In the genomic region with DNA sequence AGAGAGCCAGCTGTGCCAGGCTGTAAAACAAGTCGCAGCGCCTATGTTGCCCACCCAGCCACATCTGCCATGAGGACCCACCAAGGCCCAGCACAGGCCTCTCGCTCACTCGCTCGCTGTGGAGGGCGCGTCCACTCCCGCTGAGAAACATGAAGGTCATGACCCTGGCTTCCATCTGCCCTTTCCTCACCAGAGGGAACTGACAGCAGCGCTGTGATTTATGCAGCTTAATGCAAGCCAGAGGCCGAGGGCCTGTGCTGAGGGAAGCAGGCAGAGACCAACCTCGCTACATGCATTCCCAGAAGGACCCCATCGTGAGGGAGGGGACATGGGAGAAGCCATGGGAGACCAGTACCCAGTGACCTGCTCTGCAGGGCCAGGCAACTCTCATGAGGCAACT, we compare ENCODE assay signal across 13 mouse cellular contexts.
DNase-seq lines count a peak whose midpoint lies in the region; ATAC-seq and TF ChIP-seq lines count a peak whose summit lies in the region.
"Had no signal": no experiment of that assay in that cellular context is flagged by ENCODE, and none has a peak within 500 bp of the region (broad histone marks: within the 10 kb centered on the region; RNA-seq: fewer than 3 reads in every experiment).

No protein-coding gene starts in this region.

- TF ChIP-seq CTCF in stomach, postnatal 0 days (IDR thresholded peaks at IDR 0.05; ENCODE audit: low read depth) = no peak

- H3K27me3 ChIP-seq in stomach, embryonic 15.5 days (replicated peaks) = peaks cover 4% of the 10 kb centered on the region; the same call in 1 of the 2 replicates
- no peaks in the 10 kb centered on the region for H3K27me3 ChIP-seq in stomach, postnatal 0 days (ENCODE audit: control insufficient read depth, insufficient read depth, low read length)

- no peak overlapping the region for H3K4me3 ChIP-seq in stomach, embryonic 15.5 days (replicated peaks)
- no peak overlapping the region for H3K4me3 ChIP-seq in stomach, postnatal 0 days (ENCODE audit: low read depth, low read length)
- H3K4me3 ChIP-seq: erythroblast, embryonic 14.5 days; hindbrain, embryonic 15.5 days; limb, embryonic 13.5 days; lung, embryonic 15.5 days; neural tube, embryonic 13.5 days had no signal

- no peak overlapping the region for H3K4me2 ChIP-seq in stomach, embryonic 15.5 days
- H3K4me2 ChIP-seq in stomach, postnatal 0 days (replicated peaks; ENCODE audit: low read depth) = no peak overlapping the region
- H3K4me2 ChIP-seq: hindbrain, embryonic 15.5 days; limb, embryonic 13.5 days; lung, embryonic 15.5 days; neural tube, embryonic 13.5 days had no signal

- ATAC-seq in stomach, embryonic 15.5 days (ENCODE audit: insufficient read depth, low FRiP score, low read depth) = no peak
- no peak; the same call in 1 of the 2 replicates for ATAC-seq in stomach, postnatal 0 days (ENCODE audit: low FRiP score, low TSS enrichment)

- H3K4me1 ChIP-seq in stomach, embryonic 15.5 days = peaks cover 22% of the 10 kb centered on the region
- no peaks in the 10 kb centered on the region; the same call in none of the 2 replicates for H3K4me1 ChIP-seq in stomach, postnatal 0 days (replicated peaks; ENCODE audit: control insufficient read depth, insufficient read depth)
- H3K4me1 ChIP-seq: hindbrain, embryonic 15.5 days had no signal

- WGBS in stomach, embryonic 15.5 days = 37% methylated on average over 12 of the region's 12 CpGs
- WGBS in stomach, postnatal 0 days = 39% methylated on average over 12 of the region's 12 CpGs

- no peak for TF ChIP-seq EP300 in stomach, postnatal 0 days (optimal IDR thresholded peaks at IDR 0.05)

- H3K36me3 ChIP-seq in stomach, embryonic 15.5 days = no peaks in the 10 kb centered on the region
- no peaks in the 10 kb centered on the region for H3K36me3 ChIP-seq in stomach, postnatal 0 days (ENCODE audit: control insufficient read depth, insufficient read depth, low read length)
- H3K36me3 ChIP-seq: hindbrain, embryonic 15.5 days; limb, embryonic 13.5 days; lung, embryonic 15.5 days; neural tube, embryonic 13.5 days had no signal

- no peaks in the 10 kb centered on the region for H3K9me3 ChIP-seq in stomach, embryonic 15.5 days
- H3K9me3 ChIP-seq in stomach, postnatal 0 days (ENCODE audit: control insufficient read depth, low read length) = no peaks in the 10 kb centered on the region
- H3K9me3 ChIP-seq: hindbrain, embryonic 15.5 days; limb, embryonic 13.5 days; lung, embryonic 15.5 days; neural tube, embryonic 13.5 days had no signal

- peak overlapping the region; percentile 6; the same call in 1 of the 2 replicates for H3K9ac ChIP-seq in stomach, embryonic 15.5 days
- no peak overlapping the region for H3K9ac ChIP-seq in stomach, postnatal 0 days (ENCODE audit: low read length)
- H3K9ac ChIP-seq: hindbrain, embryonic 15.5 days; limb, embryonic 13.5 days; lung, embryonic 15.5 days; neural tube, embryonic 13.5 days had no signal

- no peak for DNase-seq in stomach, postnatal 0 days (ENCODE audit: low spot score)
- DNase-seq in embryo, embryonic 11 days = peak; percentile 83
- peak; percentile 54 for DNase-seq in kidney, postnatal 10 days
- DNase-seq in gastrocnemius, postnatal 25 days = no peak
- no peak for DNase-seq in right cerebral cortex, postnatal 25 days
- DNase-seq in right cerebral cortex, postnatal 4 days = no peak
- DNase-seq: cerebellum, postnatal 14 days had no signal

- H3K27ac ChIP-seq in stomach, embryonic 15.5 days = no peak overlapping the region
- H3K27ac ChIP-seq in stomach, postnatal 0 days (replicated peaks) = no peak overlapping the region
- H3K27ac ChIP-seq: hindbrain, embryonic 15.5 days; limb, embryonic 13.5 days; lung, embryonic 15.5 days; neural tube, embryonic 13.5 days had no signal

Comparison
In these comparisons a context has a peak if more than half of its experiments do, and no peak if none do; other contexts are left out.
1. DNase-seq: peak in embryo, embryonic 11 days (single experiment) and kidney, postnatal 10 days (single experiment); none in stomach, postnatal 0 days (single experiment), gastrocnemius, postnatal 25 days (single experiment), right cerebral cortex, postnatal 25 days (single experiment) and right cerebral cortex, postnatal 4 days (single experiment).